Mouse (Mus musculus): ENCODE measurements around the gene Lst1.

The Lst1 gene

DNA sequence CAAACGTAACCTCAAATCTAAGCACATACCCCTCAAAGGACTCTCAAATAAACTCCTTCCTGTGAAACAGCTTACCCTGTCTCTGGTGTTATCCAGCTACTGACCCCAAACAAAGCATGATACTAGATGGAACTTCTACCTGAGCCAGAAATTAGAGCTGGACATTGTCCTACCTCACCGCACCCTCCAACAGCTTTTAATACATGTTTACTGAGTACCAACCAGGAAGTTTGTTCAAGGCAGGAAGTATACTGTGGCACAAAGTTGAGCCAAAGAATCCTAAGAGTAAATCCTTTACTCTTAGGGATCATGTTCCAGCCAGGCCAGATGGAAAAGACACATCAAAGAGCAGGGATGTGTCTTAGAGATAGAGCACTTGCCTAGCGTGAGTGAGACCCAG lies 22.4 kb upstream of the Lst1 start:
- no peak for ATAC-seq (ENCODE audit: insufficient number of reproducible peaks, low FRiP score, low TSS enrichment)

DNA sequence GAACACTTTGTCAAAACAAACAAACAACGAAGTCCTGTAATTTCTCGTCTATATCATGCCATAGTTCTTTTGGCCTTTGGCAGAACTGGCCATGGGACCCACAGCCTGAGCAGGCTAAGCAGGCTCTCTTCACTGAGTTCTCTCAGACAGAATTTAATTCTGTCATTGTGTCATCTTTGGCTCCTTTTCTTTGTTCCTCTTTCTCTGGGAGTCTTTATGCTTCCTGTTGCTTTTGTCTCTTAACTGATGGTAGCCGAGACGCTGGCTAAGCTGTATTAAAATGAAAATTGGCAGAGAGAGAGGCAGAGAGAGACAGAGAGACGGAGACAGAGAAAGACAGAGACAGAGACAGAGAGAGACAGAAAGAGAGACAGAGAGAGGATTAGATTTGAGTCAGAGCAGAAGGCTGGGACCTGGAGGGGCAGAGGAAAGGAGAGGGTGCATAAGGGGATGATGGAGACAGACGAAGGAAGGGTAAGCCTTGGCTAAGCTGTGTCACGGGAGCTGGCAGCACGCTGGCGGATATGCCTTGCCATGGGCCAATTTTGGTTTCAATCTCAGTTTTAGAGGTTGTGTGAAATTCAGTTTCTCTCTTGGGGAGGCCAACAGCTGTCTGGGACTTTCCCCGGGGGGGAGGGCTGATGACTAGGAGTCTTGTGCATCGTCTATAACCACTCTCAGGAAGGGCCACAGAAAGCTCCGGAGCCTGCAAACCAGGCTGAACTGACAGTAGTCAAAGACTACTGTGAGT lies 21.7 kb upstream of the Lst1 start:
- ATAC-seq (ENCODE audit: insufficient number of reproducible peaks, low FRiP score, low TSS enrichment), result no peak

DNA sequence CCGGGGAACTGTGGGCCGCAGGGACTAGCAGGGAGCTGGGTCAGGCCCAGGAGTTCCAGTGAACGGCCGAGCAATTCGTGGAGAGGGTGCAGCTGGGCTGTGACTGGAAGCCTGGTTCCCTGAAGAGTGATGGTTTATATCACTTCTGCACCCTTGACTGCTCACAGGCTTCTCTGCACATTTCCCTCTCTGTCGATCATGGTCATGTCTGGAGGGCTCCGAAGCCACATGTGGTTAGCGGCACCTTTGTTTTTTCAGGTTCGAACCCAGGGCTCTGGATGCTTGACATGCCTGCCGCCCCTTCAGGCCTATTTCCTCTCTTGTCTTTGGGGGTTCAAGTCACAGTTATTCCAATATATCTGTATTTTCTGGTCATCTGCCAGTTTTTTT lies 17.1 kb upstream of the Lst1 start:
- no peak for ATAC-seq (ENCODE audit: insufficient number of reproducible peaks, low FRiP score, low TSS enrichment)

DNA sequence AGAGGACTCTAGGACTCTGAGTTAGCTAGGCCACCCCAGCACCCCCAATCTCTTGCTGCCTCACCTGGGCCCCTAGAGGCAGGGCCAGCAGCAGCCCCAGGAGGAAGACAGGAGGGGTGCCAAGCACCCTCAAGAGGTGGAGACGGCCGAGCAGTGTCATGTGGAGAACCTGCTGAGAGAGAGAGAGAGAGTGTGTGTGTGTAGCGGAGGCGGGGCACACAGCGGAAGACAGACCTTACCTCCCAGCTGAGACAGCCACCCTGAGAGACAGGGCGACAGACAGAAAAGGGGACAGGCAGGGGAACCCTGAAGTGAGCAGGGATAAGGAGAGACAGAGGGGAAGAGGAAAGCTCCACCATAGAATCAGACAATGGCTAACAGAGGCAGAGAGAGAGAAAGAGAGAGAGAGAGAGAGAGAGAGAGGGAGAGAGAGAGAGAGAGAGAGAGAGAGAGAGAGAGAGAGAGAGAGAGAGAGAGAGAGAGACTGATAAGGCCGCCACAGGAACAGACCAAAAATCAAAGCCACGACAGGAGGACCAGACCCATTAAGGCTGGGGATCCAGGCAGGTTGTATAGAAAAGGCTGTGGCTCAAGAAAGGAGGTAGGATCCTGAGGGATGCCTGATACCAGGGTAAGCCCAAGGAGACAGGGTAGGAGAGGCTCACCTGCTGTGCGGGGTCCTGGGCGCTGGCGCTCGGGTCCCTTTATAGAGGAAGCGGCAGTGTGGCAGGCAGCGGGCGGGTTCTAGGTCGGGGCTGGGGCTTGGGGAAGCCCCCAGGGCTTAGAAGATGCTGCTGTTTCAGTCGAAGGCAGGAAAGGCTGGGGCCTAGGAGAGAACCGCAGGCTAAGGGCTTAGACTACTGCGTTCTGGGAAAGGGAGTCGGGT lies 16.5 kb upstream of the Lst1 start, which contains the start of gene Lta:
Gene Lta, minus strand, starts transcription at position 858 of the 886 bp plus-strand sequence.
- ATAC-seq (ENCODE audit: insufficient number of reproducible peaks, low FRiP score, low TSS enrichment), result no peak

DNA sequence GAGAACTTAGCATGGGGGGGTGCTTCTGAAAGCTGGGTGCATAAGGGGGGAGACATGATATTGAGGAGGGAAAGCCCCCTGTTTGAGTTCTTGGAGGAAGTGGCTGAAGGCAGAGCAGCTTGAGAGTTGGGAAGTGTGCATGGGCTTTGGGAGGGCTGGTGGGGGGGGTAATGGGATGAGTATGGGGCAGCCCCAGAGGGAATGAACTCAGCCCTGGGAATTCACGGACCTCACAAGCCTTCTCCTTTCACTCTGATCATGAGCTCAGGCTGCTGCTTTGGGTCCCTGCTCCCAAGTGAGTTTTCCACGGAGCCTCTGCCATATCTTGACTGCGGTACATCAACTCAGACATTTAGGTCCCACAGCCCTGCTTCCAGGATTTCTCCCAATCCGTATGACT lies 14.2 kb upstream of the Lst1 start:
- ATAC-seq (ENCODE audit: insufficient number of reproducible peaks, low FRiP score, low TSS enrichment), result no peak

DNA sequence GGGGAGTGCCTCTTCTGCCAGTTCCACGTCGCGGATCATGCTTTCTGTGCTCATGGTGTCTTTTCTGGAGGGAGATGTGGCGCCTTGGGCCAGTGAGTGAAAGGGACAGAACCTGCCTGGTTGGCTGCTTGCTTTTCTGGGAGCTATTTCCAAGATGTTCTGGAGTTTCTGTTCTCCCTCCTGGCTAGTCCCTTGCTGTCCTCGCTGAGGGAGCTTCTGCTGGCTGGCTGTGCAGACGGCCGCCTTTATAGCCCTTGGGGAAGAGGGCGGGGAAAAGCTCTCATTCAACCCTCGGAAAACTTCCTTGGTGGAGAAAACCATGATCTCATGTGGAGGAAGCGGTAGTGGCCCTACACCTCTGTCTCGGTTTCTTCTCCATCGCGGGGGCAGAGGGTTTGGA lies 13.5 kb upstream of the Lst1 start, which contains the start of gene Tnf:
Gene Tnf, minus strand, starts transcription at position 221 of the 400 bp plus-strand sequence.
- no peak for ATAC-seq (ENCODE audit: insufficient number of reproducible peaks, low FRiP score, low TSS enrichment)

DNA sequence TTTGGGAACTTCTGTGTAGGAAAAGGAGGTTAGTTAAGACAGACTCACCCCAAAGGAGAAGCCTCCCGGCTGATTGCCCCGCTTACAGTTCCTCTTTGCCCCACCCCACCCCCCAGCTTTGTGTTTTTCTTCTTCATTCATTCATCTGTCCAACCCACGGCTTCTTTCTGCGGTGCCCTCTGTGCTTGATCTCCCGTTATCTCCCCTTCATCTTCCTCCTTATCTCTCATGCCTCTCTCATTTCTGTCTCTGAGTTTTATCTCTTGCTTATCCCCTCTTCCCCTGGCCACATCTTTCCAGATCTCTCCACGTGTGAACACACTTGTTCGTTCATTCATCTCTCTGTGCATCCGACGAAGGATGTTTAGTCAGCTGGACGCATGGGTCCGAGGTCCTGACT lies 12.9 kb upstream of the Lst1 start:
- ATAC-seq (ENCODE audit: insufficient number of reproducible peaks, low FRiP score, low TSS enrichment), result no peak

DNA sequence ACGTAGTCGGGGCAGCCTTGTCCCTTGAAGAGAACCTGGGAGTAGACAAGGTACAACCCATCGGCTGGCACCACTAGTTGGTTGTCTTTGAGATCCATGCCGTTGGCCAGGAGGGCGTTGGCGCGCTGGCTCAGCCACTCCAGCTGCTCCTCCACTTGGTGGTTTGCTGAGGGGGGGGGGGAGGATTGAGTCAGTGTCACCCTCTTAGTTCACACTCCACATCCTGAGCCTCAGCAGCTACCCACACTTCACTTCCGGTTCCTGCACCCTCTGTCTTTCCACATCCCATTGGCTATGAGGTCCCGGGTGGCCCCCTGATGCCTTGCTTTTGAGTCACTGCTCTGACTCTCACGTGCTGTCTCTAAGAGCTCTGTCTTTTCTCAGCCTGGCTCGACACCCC lies 12.2 kb upstream of the Lst1 start:
- ATAC-seq (ENCODE audit: insufficient number of reproducible peaks, low FRiP score, low TSS enrichment), result no peak

DNA sequence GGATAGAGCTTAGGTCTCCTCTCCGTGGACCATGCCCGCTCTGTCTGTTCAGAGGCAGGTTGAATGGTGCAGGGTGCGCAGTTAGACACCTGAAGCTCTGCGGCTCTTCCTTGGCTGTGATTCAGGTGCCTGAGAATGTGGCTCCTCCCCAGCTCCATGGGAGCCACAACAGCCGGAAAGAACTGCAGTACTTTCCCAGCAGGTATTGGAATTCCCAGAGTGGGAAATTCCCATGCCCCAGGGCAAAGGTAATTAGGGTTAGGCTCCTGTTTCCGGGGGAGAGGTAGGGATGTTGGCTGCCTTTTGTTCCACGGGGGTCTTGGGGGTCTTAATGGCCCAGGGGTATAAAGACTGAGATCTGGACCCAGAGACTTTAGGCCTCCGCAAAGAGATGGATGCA lies 10.7 kb upstream of the Lst1 start:
- no peak for ATAC-seq (ENCODE audit: insufficient number of reproducible peaks, low FRiP score, low TSS enrichment)

DNA sequence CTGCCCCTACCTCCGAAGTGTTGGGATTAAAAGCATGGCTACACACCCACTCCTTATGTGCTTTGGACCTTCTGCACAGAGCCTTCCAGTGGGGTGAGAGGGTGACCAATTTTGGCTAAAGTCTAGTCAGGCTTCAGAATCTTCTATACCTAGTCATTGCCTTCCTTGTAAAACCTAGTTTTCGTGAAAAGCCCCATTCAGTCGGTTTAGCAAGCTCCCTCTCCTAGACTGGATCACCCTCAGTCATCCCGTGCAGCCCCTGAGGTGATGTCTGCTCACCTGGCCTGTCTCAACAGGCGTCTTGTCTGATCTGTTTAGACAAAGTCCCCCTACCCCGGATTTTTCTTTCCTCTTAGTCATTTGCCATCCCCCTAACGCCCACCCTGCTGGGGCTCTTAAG lies 9.8 kb upstream of the Lst1 start:
- no peak for ATAC-seq (ENCODE audit: insufficient number of reproducible peaks, low FRiP score, low TSS enrichment)

DNA sequence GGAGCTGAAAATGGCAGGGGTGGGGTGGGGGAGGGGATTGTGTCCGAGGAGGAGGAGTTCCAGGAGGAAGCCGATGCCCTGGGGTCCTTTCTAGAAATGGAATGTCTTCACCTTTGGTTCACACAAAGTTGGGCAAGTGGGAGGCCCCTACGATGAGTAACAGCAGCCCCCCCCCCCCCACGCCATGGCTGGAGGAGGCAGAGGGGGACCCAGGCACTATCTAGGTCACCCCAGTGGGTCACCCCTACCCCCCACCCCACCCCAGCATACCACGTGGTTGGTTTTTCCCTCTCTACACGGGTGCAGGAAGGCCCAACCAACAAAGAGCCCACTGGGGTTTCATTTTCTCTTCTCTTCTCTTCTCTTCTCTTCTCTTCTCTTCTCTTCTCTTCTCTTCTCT lies 8.9 kb upstream of the Lst1 start:
- no peak for ATAC-seq (ENCODE audit: insufficient number of reproducible peaks, low FRiP score, low TSS enrichment)

DNA sequence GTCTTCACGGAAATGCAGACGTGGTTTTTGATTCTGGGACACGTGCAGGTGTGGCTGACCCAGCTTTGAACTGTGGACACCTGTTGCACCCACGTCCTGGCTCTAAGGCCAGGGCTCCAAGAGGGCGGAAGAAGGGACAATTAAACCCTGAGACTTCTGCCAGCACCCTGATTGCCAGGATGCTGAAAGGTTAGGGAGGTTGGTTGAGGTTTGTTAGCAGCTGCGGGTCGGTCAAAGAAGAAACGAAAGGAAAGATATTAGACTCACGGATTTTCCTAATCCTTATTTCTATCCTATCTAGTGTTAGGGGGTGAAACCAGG lies 8.0 kb upstream of the Lst1 start:
- no peak for ATAC-seq (ENCODE audit: insufficient number of reproducible peaks, low FRiP score, low TSS enrichment)

DNA sequence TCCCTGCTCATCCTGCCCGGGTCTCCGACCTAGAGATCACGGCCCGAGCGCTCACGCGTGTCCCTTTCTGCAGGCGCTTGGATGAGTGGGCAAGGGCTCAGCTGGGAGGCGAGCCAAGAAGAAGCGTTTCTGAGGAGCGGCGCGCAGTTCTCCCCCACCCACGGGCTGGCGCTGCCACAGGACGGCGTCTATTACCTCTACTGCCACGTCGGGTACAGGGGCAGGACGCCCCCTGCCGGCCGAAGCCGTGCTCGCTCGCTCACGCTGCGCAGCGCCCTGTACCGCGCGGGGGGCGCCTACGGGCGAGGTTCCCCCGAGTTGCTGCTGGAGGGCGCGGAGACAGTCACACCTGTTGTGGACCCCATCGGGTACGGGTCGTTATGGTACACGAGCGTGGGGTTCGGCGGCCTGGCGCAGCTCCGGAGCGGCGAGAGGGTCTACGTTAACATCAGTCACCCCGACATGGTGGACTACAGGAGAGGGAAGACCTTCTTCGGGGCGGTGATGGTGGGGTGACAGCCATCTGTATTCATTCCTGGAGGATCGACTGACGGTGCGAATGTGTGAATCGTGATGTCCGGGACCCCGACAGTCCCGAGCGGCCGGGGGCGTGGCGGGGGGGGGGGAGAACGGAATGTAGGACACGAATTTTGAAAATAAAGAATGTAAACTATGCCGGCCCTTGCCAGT lies 7.5 kb upstream of the Lst1 start:
- no peak for ATAC-seq (ENCODE audit: insufficient number of reproducible peaks, low FRiP score, low TSS enrichment)

DNA sequence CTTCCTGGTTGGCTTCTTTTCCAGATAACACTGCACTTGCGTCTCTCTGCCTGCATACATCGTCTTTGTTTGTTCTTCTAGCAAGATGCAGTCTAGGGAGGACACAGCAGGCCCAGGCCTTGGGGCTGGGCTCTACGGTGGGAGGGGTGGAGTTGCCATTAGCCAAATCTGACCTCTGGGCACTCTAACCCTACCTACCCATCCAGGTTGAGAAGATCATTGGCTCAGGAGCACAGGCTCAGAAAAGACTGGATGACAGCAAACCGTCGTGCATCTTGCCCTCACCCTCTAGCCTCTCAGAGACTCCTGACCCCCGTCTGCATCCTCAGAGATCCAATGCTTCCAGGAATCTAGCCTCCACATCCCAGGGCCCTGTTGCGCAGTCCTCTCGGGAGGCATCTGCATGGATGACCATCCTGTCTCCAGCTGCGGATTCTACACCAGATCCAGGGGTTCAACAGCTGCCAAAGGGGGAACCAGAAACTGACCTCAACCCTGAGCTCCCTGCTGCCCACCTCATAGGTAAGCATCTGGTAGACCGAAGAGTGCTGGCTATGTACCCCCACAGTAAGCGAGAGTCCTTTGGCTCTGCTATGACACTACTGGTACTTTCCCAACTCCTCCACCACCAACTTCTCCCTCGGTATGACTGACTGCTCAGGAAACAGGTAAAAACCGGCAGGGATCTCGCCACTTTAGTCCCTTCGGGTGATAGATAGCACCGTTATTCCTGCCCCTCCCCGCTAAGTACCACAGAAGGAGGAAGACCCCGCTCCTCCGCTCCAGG lies 6.8 kb upstream of the Lst1 start:
- ATAC-seq (ENCODE audit: insufficient number of reproducible peaks, low FRiP score, low TSS enrichment), result no peak

DNA sequence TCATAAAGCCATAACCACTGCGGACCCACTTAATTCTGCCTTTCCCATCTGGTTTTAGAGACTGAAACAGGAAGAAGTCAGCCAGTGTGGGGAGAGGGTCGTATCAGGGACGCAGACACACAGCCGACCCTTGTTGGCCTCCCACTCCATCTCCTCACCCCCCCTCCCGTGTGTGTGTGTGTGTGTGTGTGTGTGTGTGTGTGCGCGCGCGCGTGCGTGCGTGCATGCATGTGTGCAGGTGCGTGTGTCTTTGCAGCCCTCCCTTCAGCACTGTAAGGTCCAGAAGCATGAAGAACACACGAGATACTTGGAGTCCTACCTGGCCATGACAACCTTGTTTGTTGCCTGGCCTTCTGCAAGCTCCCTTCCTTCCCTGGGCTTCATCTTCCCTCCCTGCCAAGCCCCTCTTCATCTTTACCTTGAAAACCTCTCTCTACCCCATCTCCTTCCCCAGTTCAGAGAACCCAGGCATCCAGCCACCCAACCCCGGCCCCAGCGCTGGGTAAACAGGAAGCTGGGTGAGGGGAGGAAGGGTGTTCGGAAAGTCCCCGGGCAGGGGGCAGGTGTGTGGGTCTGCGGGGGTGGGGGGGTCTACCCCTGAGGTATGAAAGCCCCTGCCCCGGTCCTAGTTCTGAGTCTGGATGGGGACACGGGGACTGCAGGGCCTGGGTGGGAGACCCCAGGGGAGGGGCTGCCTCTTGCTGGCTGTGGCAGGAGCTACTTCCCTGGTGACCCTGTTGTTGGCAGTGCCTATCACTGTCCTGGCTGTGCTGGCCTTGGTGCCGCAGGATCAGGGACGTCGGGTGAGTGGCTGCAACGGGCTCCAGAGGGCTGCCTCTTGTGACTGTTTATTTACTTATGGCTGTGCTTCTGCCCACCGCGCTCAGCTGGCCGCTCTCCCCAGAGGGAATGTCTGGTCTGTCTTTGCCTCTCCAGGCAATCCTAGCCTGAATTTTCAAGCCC lies 5.9 kb upstream of the Lst1 start, which contains the start of gene Ltb:
Gene Ltb, plus strand, starts transcription at position 559 of the 963 bp plus-strand sequence.
- ATAC-seq (ENCODE audit: insufficient number of reproducible peaks, low FRiP score, low TSS enrichment), result no peak

DNA sequence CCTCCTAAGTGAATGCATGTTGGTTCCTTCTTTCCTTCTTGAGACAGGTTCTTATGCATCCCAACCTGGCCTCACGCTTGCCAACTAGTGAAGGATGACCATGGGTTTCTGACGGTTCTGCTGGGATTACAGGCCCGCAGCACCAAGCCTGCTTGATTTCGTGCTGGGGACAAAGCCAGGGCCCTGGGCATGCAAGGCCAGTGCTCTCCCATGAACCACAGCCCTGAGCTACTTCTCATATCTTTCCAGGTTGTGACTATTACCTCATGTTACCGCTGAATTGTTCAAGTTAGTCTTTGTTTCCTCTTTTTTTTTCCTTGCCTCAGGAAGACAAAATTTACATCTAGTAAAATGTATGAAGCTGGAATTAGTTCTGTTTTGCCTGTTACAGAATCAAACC lies 4.7 kb upstream of the Lst1 start:
- no peak for ATAC-seq (ENCODE audit: insufficient number of reproducible peaks, low FRiP score, low TSS enrichment)

DNA sequence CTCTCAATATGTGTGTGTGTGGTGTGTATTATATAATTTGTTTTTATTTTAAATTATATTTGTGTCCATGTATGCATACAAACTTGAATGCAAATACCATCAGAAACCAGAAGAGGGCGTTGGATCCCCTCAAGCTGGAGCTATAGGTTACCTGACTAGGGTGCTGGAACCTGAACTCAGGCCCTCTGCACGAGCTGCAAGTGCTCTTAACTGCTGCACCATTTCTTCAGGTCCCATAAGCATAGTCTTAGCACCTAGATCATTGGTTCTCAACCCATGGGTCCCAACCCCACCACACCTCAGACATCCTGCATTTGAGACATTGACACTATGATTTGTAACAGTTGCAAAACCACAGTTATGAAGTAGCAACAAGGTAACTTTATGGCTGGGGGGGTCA lies 3.5 kb upstream of the Lst1 start:
- ATAC-seq (ENCODE audit: insufficient number of reproducible peaks, low FRiP score, low TSS enrichment), result no peak

DNA sequence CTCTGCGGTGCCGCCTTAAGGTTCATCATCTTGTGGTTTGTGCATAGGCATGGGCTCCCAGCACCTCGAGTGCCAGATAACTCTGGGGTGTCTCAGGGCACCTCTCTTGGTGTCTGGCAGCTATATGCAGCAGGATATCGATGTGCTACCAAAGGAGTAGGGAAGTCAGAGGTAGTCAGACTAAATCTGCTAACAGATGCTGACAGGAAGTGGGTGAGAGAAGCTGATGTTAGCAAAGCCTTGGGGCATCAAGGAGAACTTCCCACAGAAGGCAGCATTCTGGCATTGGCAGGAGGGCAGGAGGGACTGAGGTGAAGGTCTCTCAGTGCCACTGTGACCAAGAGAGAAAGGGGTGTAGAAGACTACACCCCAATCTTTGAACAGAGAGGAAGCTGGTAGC lies 1.9 kb upstream of the Lst1 start:
- ATAC-seq (ENCODE audit: insufficient number of reproducible peaks, low FRiP score, low TSS enrichment), result no peak

DNA sequence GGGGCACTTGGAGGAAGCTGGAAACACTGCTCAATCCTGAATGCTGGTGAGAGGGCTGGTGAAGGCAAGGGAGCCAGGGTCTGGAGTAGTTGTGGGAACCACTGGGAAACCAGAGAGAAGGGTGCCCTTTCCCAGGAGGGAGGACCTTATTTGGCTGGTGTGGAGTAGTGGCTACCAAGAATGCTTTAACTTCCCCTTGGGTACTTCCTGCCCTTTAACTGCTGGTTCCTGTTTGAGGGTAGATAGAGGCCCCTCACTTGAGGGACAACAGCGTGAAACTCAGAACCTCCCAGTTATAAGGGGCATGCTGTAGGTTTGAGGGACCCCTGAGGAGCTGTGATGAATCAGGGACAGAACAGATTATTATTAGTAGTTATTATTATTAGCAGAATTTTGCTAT lies 947 bp upstream of the Lst1 start:
- ATAC-seq (ENCODE audit: insufficient number of reproducible peaks, low FRiP score, low TSS enrichment), result no peak
